Mouse (Mus musculus): ENCODE data around the gene Abcc8. TPM values are rescaled to one million over a fixed set of nuclear protein-coding genes. Genes with fewer than 3 reads are reported as not detected.

Abcc8 gene
- polyA plus RNA-seq, 1 experiment from 2014 or later = 0.31 TPM

DNA sequence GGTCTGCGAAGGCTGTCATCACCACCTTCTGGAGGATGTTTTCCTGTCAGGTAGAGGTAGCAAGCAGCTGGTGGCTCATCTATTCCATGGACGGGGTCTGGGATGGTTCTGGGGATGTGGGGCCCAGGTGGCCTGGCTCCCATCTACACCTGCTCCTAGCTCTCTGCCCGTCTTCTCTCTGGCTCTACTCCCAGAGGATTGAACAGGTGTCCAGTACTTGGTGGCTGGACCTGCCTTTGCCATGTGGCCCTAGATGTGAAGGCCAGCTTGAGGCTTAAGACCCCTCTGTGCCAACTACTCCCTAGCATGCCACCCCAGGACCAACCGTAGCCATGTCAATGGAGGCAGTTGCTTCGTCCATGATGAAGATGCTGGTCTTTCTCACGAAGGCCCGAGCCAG lies 74.3 kb downstream of the Abcc8 start:
- Histone ChIP-seq H3K9ac (ENCODE audit: low read depth, low read length) (no peak overlapping the region), H3K4me3 (ENCODE audit: low read depth, low read length) (no peak overlapping the region), H3K9me3 (replicated peaks; ENCODE audit: control insufficient read depth, low read length) (no peaks in the 10 kb centered on the region), H3K27me3 (ENCODE audit: control insufficient read depth, insufficient read depth, low read depth, low read length) (no peaks in the 10 kb centered on the region), H3K4me2 (ENCODE audit: low read depth, low read length) (no peak overlapping the region), H3K27ac (ENCODE audit: low read length) (no peak overlapping the region), H3K4me1 (ENCODE audit: control insufficient read depth, low read depth, low read length) (no peaks in the 10 kb centered on the region; the same call in 1 of the 2 replicates), H3K36me3 (ENCODE audit: control insufficient read depth, insufficient read depth) (no peaks in the 10 kb centered on the region)
- ATAC-seq (ENCODE audit: low read depth) = no peak
- WGBS (ENCODE audit: insufficient replicate concordance) = 64% methylated on average over 7 of the region's 7 CpGs

DNA sequence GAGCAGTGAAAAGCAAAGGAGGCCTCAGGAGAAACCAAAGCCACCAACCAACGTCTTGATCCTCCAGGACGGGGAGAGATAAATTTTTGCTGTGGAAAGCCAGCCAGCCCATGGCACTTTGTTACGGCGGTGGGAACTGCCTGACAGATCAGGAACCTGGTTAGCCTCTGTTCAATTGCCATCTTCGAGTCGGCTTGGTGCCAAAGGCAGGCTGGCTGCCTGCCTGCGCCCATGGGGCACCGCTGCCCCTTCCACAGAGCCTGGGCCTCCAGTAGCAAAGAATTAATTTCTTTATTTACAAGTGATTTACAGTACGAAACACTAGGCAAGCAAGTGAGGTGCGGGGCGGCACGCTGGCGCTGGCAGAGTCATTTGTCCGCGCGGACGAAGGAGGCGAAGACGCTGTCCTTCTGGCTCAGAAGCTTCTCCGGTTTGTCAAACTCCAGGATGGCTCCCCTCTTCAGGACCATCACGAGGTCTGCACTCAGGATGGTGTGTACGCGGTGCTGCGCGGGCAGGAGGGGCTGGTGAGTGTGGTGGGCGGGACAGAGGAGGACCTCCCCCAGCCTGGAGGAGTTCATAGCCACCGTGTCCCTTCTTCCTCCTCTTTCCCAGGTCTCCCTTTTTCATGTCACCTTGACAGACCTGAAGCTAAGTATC lies 75.4 kb downstream of the Abcc8 start:
- Histone ChIP-seq H3K9me3 (replicated peaks; ENCODE audit: control insufficient read depth, low read length) (no peaks in the 10 kb centered on the region), H3K4me1 (ENCODE audit: control insufficient read depth, low read depth, low read length) (no peaks in the 10 kb centered on the region; the same call in 1 of the 2 replicates), H3K36me3 (ENCODE audit: control insufficient read depth, insufficient read depth) (no peaks in the 10 kb centered on the region), H3K27ac (ENCODE audit: low read length) (no peak overlapping the region), H3K4me2 (ENCODE audit: low read depth, low read length) (no peak overlapping the region), H3K4me3 (ENCODE audit: low read depth, low read length) (no peak overlapping the region), H3K27me3 (ENCODE audit: control insufficient read depth, insufficient read depth, low read depth, low read length) (peaks cover 4% of the 10 kb centered on the region), H3K9ac (ENCODE audit: low read depth, low read length) (no peak overlapping the region)
- ATAC-seq (ENCODE audit: low read depth) = no peak
- 73% methylated on average over 27 of the region's 27 CpGs for WGBS (ENCODE audit: insufficient replicate concordance)

DNA sequence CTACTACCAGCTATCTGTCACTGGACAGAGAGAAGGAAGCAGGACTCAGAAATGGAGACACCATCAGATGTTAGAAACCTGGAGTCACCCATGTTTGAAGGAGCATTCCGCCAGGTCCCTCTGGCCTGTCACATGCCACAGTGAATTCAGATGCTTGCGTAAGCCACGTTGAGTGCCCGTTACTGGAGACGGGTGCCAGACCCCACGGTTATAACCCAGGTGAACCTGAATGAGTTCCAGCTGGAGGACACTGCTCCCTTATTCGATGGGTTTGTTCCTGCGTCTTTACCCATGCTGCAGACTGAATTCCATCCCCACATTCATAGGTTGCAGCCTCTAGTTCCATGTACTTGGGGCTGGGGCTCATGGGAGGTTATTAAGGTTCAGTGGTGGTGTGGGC lies 76.1 kb downstream of the Abcc8 start:
- ATAC-seq (ENCODE audit: low read depth) = no peak
- Histone ChIP-seq H3K27ac (ENCODE audit: low read length) (no peak overlapping the region), H3K27me3 (ENCODE audit: control insufficient read depth, insufficient read depth, low read depth, low read length) (peaks cover 4% of the 10 kb centered on the region), H3K4me3 (ENCODE audit: low read depth, low read length) (no peak overlapping the region), H3K9me3 (replicated peaks; ENCODE audit: control insufficient read depth, low read length) (no peaks in the 10 kb centered on the region), H3K36me3 (ENCODE audit: control insufficient read depth, insufficient read depth) (no peaks in the 10 kb centered on the region), H3K9ac (ENCODE audit: low read depth, low read length) (no peak overlapping the region), H3K4me2 (ENCODE audit: low read depth, low read length) (no peak overlapping the region), H3K4me1 (ENCODE audit: control insufficient read depth, low read depth, low read length) (no peaks in the 10 kb centered on the region; the same call in 1 of the 2 replicates)
- 74% methylated on average over 8 of the region's 8 CpGs for WGBS (ENCODE audit: insufficient replicate concordance)

DNA sequence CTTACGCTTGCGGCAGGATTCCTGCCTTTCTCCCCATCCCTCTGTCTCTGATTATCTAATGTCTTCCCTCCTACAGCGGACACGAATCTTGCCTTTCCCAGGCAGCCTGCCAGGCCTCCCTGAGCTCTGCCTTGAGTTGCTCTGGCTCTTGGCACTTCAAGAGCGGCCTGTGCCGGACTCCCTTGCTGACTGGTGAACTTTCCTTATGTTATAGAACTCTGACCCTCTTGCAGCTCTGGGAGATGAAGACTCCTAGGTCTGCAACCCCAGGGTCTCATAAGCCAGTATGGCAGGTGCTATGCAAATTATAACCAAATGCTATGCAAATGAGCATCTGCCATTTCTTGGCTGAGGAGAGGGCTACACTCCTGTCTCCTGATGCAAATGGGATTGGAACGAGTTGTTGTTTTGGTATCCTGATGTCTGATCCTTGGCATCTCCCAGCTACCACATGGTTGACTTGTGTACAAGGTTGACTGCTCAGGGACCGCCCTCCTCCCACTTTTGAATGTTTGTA lies 76.7 kb downstream of the Abcc8 start:
- no peak overlapping the region for H3K4me3 ChIP-seq (ENCODE audit: low read depth, low read length)
- H3K9me3 ChIP-seq (replicated peaks; ENCODE audit: control insufficient read depth, low read length) = no peaks in the 10 kb centered on the region
- no peak overlapping the region for H3K27ac ChIP-seq (ENCODE audit: low read length)
- WGBS (ENCODE audit: insufficient replicate concordance) = 64% methylated on average over 8 of the region's 8 CpGs
- H3K27me3 ChIP-seq (ENCODE audit: control insufficient read depth, insufficient read depth, low read depth, low read length) = peaks cover 6% of the 10 kb centered on the region
- no peak overlapping the region for H3K4me2 ChIP-seq (ENCODE audit: low read depth, low read length)
- H3K9ac ChIP-seq (ENCODE audit: low read depth, low read length) = no peak overlapping the region
- no peaks in the 10 kb centered on the region; the same call in 1 of the 2 replicates for H3K4me1 ChIP-seq (ENCODE audit: control insufficient read depth, low read depth, low read length)
- no peaks in the 10 kb centered on the region for H3K36me3 ChIP-seq (ENCODE audit: control insufficient read depth, insufficient read depth)
- ATAC-seq (ENCODE audit: low read depth) = no peak

DNA sequence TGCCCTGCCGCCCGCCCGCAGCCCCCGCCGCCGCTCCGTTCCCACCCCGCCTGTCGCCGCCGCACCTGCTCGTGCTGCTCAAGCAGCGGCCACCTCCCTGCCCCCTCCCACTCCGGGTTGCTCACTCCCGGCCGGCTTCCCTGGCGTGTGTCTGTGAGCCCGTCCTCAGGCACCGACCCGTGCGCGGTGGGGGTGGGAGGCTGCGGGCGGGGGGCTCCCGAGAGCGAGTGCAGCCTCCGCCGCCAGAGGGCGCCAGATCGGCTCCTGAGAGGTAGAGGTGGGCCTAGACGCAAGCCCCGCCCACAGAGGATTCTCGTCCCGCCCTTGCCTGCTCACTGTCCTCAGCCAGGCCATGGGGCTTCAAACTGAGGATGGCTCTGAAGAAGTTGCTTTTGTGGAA lies 79.3 kb downstream of the Abcc8 start, which contains the start of gene Kcnj11:
Gene Kcnj11, minus strand, starts transcription at position 202 of the 400 bp plus-strand sequence.
- Histone ChIP-seq H3K9me3 (replicated peaks; ENCODE audit: control insufficient read depth, low read length) (no peaks in the 10 kb centered on the region), H3K36me3 (ENCODE audit: control insufficient read depth, insufficient read depth) (no peaks in the 10 kb centered on the region), H3K4me3 (ENCODE audit: low read depth, low read length) (peak within 1 kb of the TSS; percentile 45), H3K4me1 (ENCODE audit: control insufficient read depth, low read depth, low read length) (no peaks in the 10 kb centered on the region; the same call in 1 of the 2 replicates), H3K27me3 (ENCODE audit: control insufficient read depth, insufficient read depth, low read depth, low read length) (peaks cover 6% of the 10 kb centered on the region), H3K27ac (ENCODE audit: low read length) (no peak within 1 kb of the TSS), H3K9ac (ENCODE audit: low read depth, low read length) (no peak within 1 kb of the TSS), H3K4me2 (ENCODE audit: low read depth, low read length) (peak within 1 kb of the TSS; percentile 56)
- WGBS (ENCODE audit: insufficient replicate concordance) = under 1% methylated on average over 30 of the region's 34 CpGs
- peak; percentile 54 for ATAC-seq (ENCODE audit: low read depth)

DNA sequence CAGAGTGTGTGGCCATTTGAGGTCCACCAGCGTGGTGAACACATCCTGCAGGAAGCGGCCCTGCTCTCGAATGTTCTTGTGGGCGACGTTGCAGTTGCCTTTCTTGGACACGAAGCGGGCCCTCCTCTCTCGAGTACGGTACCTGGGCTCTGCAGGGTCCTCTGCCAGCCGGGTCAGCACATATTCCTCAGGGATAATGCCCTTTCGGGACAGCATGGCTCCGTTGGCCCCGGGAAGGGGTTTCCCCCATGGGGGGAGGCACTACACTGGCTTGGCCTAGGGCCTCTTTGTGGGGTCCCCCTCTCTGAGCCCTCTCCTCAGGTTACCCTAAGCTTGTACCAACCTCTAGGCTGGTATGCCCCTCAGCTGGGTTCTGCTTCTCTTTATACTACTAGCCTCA lies 80.2 kb downstream of the Abcc8 start:
- Histone ChIP-seq H3K27ac (ENCODE audit: low read length) (no peak overlapping the region), H3K36me3 (ENCODE audit: control insufficient read depth, insufficient read depth) (no peaks in the 10 kb centered on the region), H3K27me3 (ENCODE audit: control insufficient read depth, insufficient read depth, low read depth, low read length) (peaks cover 6% of the 10 kb centered on the region), H3K4me3 (ENCODE audit: low read depth, low read length) (no peak overlapping the region), H3K9me3 (replicated peaks; ENCODE audit: control insufficient read depth, low read length) (no peaks in the 10 kb centered on the region), H3K4me1 (ENCODE audit: control insufficient read depth, low read depth, low read length) (no peaks in the 10 kb centered on the region; the same call in 1 of the 2 replicates), H3K4me2 (ENCODE audit: low read depth, low read length) (no peak overlapping the region), H3K9ac (ENCODE audit: low read depth, low read length) (no peak overlapping the region)
- WGBS (ENCODE audit: insufficient replicate concordance) = 57% methylated on average over 13 of the region's 13 CpGs
- ATAC-seq (ENCODE audit: low read depth) = no peak

DNA sequence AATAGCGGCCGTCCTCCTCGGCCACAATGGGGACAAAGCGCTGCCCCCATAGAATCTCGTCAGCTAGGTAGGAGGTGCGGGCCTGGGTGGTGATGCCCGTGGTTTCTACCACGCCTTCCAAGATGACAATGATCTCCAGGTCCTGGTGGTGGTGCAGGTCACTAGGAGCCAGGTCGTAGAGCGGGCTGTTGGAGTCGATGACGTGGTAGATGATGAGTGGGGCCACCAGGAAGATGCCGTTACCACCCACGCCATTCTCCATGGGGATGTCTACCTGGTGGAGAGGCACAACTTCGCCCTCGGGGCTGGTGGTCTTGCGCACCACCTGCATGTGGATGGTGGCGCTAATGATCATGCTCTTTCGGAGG lies 80.9 kb downstream of the Abcc8 start:
- no peak for ATAC-seq (ENCODE audit: low read depth)
- WGBS (ENCODE audit: insufficient replicate concordance) = 74% methylated on average over 19 of the region's 19 CpGs
- H3K27ac ChIP-seq (ENCODE audit: low read length) = no peak overlapping the region
- H3K36me3 ChIP-seq (ENCODE audit: control insufficient read depth, insufficient read depth) = no peaks in the 10 kb centered on the region
- H3K4me3 ChIP-seq (ENCODE audit: low read depth, low read length) = no peak overlapping the region
- no peaks in the 10 kb centered on the region for H3K9me3 ChIP-seq (replicated peaks; ENCODE audit: control insufficient read depth, low read length)
- no peak overlapping the region for H3K9ac ChIP-seq (ENCODE audit: low read depth, low read length)
- no peaks in the 10 kb centered on the region; the same call in 1 of the 2 replicates for H3K4me1 ChIP-seq (ENCODE audit: control insufficient read depth, low read depth, low read length)
- H3K4me2 ChIP-seq (ENCODE audit: low read depth, low read length) = no peak overlapping the region
- peaks cover 6% of the 10 kb centered on the region for H3K27me3 ChIP-seq (ENCODE audit: control insufficient read depth, insufficient read depth, low read depth, low read length)

DNA sequence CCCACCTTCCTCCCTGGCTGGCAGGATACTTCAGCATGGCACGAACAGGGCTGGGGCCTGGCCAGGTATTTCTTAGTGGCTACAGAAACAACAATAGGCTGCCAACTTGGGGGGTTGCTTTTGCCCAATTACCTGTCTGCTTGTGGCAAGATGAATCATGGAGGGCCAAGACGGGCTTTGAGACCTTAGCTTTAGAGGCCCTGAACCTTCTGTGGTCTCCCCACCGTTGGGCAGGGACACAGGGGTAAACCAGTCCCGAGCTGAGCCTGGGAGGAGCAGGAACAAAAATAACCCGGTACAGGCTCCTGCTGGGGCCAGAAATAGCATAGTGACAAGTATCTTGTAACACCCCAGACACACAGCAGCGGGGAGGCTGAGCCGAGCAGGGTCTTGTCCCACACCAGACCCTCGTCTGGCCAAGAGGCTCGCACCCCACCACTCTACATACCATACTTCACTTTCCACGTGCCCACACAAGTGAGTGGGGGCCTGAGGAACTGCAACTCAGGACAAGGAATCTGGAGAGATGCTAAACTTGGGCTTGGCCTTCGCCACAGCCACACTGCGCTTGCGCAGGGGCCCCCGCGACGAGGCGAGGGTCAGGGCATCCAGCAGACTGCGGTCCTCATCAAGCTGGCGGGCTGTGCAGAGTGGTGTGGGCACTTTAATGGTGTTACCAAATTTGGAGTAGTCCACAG lies 81.5 kb downstream of the Abcc8 start:
- WGBS (ENCODE audit: insufficient replicate concordance) = 64% methylated on average over 19 of the region's 19 CpGs
- Histone ChIP-seq H3K36me3 (ENCODE audit: control insufficient read depth, insufficient read depth) (no peaks in the 10 kb centered on the region), H3K27ac (ENCODE audit: low read length) (no peak overlapping the region), H3K9me3 (replicated peaks; ENCODE audit: control insufficient read depth, low read length) (no peaks in the 10 kb centered on the region), H3K27me3 (ENCODE audit: control insufficient read depth, insufficient read depth, low read depth, low read length) (peaks cover 6% of the 10 kb centered on the region), H3K4me3 (ENCODE audit: low read depth, low read length) (no peak overlapping the region), H3K4me1 (ENCODE audit: control insufficient read depth, low read depth, low read length) (no peaks in the 10 kb centered on the region; the same call in 1 of the 2 replicates), H3K9ac (ENCODE audit: low read depth, low read length) (no peak overlapping the region), H3K4me2 (ENCODE audit: low read depth, low read length) (no peak overlapping the region)
- ATAC-seq (ENCODE audit: low read depth) = no peak

DNA sequence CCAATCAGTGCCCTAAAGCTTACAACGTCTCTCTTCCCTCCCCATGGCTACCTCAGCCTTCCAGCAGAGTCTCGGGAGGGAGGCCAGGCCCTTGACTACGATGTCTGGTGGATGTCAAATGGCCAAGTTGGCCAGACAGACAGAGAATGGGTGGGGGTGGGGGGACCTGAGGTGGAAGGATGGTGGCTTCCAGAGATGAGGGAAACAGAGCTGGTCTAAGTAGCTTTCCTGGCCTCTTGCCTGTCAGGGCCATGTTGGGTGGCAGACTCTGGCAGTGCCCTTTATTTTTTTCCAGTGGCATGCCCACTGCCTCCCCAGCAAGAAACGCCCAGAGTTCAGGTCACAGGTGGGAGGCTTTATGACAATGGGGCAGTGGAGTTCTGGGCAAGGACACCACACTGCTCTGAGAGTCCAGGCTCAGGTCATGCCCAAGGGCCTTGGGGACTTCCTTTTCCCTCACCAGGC lies 82.5 kb downstream of the Abcc8 start:
- no peak overlapping the region for H3K27ac ChIP-seq (ENCODE audit: low read length)
- no peak for ATAC-seq (ENCODE audit: low read depth)
- no peak overlapping the region for H3K9ac ChIP-seq (ENCODE audit: low read depth, low read length)
- peaks cover 6% of the 10 kb centered on the region for H3K27me3 ChIP-seq (ENCODE audit: control insufficient read depth, insufficient read depth, low read depth, low read length)
- no peak overlapping the region for H3K4me3 ChIP-seq (ENCODE audit: low read depth, low read length)
- WGBS (ENCODE audit: insufficient replicate concordance) = 48% methylated on average over 4 of the region's 4 CpGs
- H3K36me3 ChIP-seq (ENCODE audit: control insufficient read depth, insufficient read depth) = no peaks in the 10 kb centered on the region
- H3K9me3 ChIP-seq (replicated peaks; ENCODE audit: control insufficient read depth, low read length) = no peaks in the 10 kb centered on the region
- H3K4me2 ChIP-seq (ENCODE audit: low read depth, low read length) = no peak overlapping the region
- no peaks in the 10 kb centered on the region; the same call in 1 of the 2 replicates for H3K4me1 ChIP-seq (ENCODE audit: control insufficient read depth, low read depth, low read length)

All from liver, embryonic 16.5 days (tissue).